Mouse (Mus musculus): ENCODE results near the gene Gabbr2. TPM values are rescaled to one million over a fixed set of nuclear protein-coding genes. Genes with fewer than 3 reads are reported as not detected.
"Not testable (repeated sequence)": the region's sequence is repeated elsewhere in the genome, so short reads cannot be mapped to it uniquely, and the experiment has no call there.

The Gabbr2 gene
- total and polyA plus RNA-seq, 3 experiments: not detected

DNA sequence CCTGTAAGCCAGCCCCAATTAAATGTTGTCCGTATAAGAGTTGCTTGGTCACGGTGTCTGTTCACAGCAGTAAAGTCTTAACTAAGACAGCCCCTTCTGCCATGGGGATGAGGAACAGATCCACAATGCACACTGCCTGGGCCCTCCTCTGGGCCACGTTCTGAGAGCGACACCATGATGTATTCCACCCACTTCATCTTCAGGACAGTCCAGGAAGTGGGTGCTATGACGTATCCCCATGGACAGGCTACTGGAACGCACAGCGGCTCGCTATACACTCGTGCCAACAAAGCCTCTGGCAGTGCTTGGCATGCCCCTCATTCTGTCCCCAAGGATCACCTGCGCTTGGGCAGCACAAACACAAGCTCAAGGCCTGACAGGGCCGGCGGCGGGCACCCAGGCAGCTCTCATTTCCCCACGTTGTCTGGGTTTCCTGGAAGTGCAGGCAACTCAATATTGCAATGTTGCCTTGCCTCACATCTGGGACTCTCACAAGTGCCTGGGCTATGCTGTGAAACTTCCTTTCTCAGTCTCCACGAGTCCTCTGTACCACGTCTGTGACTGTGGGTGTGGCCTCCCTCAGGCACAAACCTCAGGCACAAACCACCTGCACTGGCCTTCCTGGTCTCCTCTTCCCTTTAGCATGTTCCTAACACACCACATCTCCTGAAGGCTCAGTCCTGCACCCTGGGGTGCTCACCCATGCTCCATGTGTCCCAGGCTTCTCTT is 355.8 kb downstream of the Gabbr2 start:
- H3K4me1 ChIP-seq (ENCODE audit: control insufficient read depth in 1 of 2, insufficient read depth in 2 of 2): peaks cover 17 to 20% of the 10 kb centered on the region in 2 experiments
- H3K27ac ChIP-seq (ENCODE audit: insufficient read depth, low read depth): no peak overlapping the region
- H3K27me3 ChIP-seq (replicated peaks): no peaks in the 10 kb centered on the region
- H3K79me2 ChIP-seq (replicated peaks; ENCODE audit: control insufficient read depth, extremely low read depth, insufficient read depth, poor library complexity, severe bottlenecking): no peaks in the 10 kb centered on the region
- no peaks in the 10 kb centered on the region for H3K36me3 ChIP-seq (replicated peaks in 1 of 2; ENCODE audit: control insufficient read depth in 1 of 2, insufficient read depth in 1 of 2, low read length in 1 of 2)
- no peak for DNase-seq (ENCODE audit: extremely low read depth)
- H3K9me3 ChIP-seq (replicated peaks; ENCODE audit: low read length): no peaks in the 10 kb centered on the region
- H3K4me2 ChIP-seq (ENCODE audit: insufficient read depth, low read depth, poor library complexity, severe bottlenecking): no peak overlapping the region
- dilution Hi-C loops (cut with MboI; ENCODE audit: extremely low pct_ligation_motif_present, extremely low pct_unique_long_range_greater_than_20kb, low sequenced_read_pairs): no loop called here
- no peak overlapping the region for H3K9ac ChIP-seq (ENCODE audit: insufficient read depth, low read depth)
- in situ Hi-C loops (cut with MboI; ENCODE audit: low pct_ligation_motif_present, low pct_unique_long_range_greater_than_20kb, low sequenced_read_pairs): no loop called here
- H3K4me3 ChIP-seq (replicated peaks in 1 of 3; ENCODE audit: low read depth in 2 of 3, low read length in 2 of 3, poor library complexity in 1 of 3): no peak overlapping the region
- TF ChIP-seq NELFE (IDR thresholded peaks at IDR 0.05; ENCODE audit: low read depth, low read length) (no peak), ZC3H11A (IDR thresholded peaks at IDR 0.05; ENCODE audit: low read depth, low read length) (no peak), ETS1 (conservative IDR thresholded peaks at IDR 0.05; ENCODE audit: low read depth, low read length) (no peak), USF2 (conservative IDR thresholded peaks at IDR 0.05; ENCODE audit: low read depth, low read length) (no peak), MAX (IDR thresholded peaks at IDR 0.05; ENCODE audit: low read length) (no peak), GABPA (IDR thresholded peaks at IDR 0.05; ENCODE audit: insufficient replicate concordance, low read depth, low read length) (no peak), ZKSCAN1 (IDR thresholded peaks at IDR 0.05; ENCODE audit: borderline replicate concordance, low read depth, low read length) (no peak), MEF2A (IDR thresholded peaks at IDR 0.05; ENCODE audit: borderline replicate concordance, low read depth, low read length) (no peak), SIN3A (IDR thresholded peaks at IDR 0.05; ENCODE audit: low read length) (no peak)

- Histone ChIP-seq H3K36me3 (replicated peaks in 1 of 2; ENCODE audit: control insufficient read depth in 1 of 2, insufficient read depth in 1 of 2, low read length in 1 of 2) (no peaks in the 10 kb centered on the region), H3K9ac (ENCODE audit: insufficient read depth, low read depth) (no peak overlapping the region), H3K4me1 (ENCODE audit: control insufficient read depth in 1 of 2, insufficient read depth in 2 of 2) (peaks cover 17 to 28% of the 10 kb centered on the region in 2 experiments), H3K4me3 (replicated peaks in 1 of 3; ENCODE audit: low read depth in 2 of 3, low read length in 2 of 3, poor library complexity in 1 of 3) (no peak overlapping the region), H3K4me2 (ENCODE audit: insufficient read depth, low read depth, poor library complexity, severe bottlenecking) (no peak overlapping the region), H3K9me3 (replicated peaks; ENCODE audit: low read length) (no peaks in the 10 kb centered on the region), H3K27me3 (replicated peaks) (no peaks in the 10 kb centered on the region), H3K27ac (ENCODE audit: insufficient read depth, low read depth) (no peak overlapping the region), H3K79me2 (replicated peaks; ENCODE audit: control insufficient read depth, extremely low read depth, insufficient read depth, poor library complexity, severe bottlenecking) (no peaks in the 10 kb centered on the region)
- TF ChIP-seq IRF4 (IDR thresholded peaks at IDR 0.05; ENCODE audit: low read depth, low read length) (peak; percentile 91), GABPA (IDR thresholded peaks at IDR 0.05; ENCODE audit: insufficient replicate concordance, low read depth, low read length) (no peak), EP300 (IDR thresholded peaks at IDR 0.05; ENCODE audit: low read length) (0 out of 2 replicates have a peak, but pooled peaks have one; percentile 48), POLR2AphosphoS2 (IDR thresholded peaks at IDR 0.05; ENCODE audit: low read depth, low read length) (no peak), JUN (IDR thresholded peaks at IDR 0.05; ENCODE audit: insufficient read depth, low read depth, low read length) (peak; percentile 47), CHD2 (IDR thresholded peaks at IDR 0.05; ENCODE audit: low read length) (peak; percentile 69), JUND (conservative IDR thresholded peaks at IDR 0.05; ENCODE audit: low read depth, low read length) (peak; percentile 87)
- dilution Hi-C loops (cut with MboI; ENCODE audit: extremely low pct_ligation_motif_present, extremely low pct_unique_long_range_greater_than_20kb, low sequenced_read_pairs): no loop called here
- in situ Hi-C loops (cut with MboI; ENCODE audit: low pct_ligation_motif_present, low pct_unique_long_range_greater_than_20kb, low sequenced_read_pairs): no loop called here
- DNase-seq (ENCODE audit: extremely low read depth): no peak
Observed at GRCm38 (mm10) chr4:46634881-46635280, 356.8 kb downstream of the Gabbr2 start.

- DNase-seq (ENCODE audit: extremely low read depth); H3K79me2 ChIP-seq (replicated peaks; ENCODE audit: control insufficient read depth, extremely low read depth, insufficient read depth, poor library complexity, severe bottlenecking); dilution Hi-C loops (cut with MboI; ENCODE audit: extremely low pct_ligation_motif_present, extremely low pct_unique_long_range_greater_than_20kb, low sequenced_read_pairs): not testable (repeated sequence)
Observed at GRCm38 (mm10) chr4:46633565-46633964, 358.1 kb downstream of the Gabbr2 start.

More at GRCm38 (mm10) chr4:46633565-46633964, 358.1 kb downstream of the Gabbr2 start:
- H3K4me3 ChIP-seq (replicated peaks in 1 of 3; ENCODE audit: low read depth in 2 of 3, low read length in 2 of 3, poor library complexity in 1 of 3); H3K4me2 ChIP-seq (ENCODE audit: insufficient read depth, low read depth, poor library complexity, severe bottlenecking); H3K36me3 ChIP-seq (replicated peaks in 1 of 2; ENCODE audit: control insufficient read depth in 1 of 2, insufficient read depth in 1 of 2, low read length in 1 of 2); H3K9me3 ChIP-seq (replicated peaks; ENCODE audit: low read length); H3K27ac ChIP-seq (ENCODE audit: insufficient read depth, low read depth); H3K27me3 ChIP-seq (replicated peaks); in situ Hi-C loops (cut with MboI; ENCODE audit: low pct_ligation_motif_present, low pct_unique_long_range_greater_than_20kb, low sequenced_read_pairs); H3K9ac ChIP-seq (ENCODE audit: insufficient read depth, low read depth): not testable (repeated sequence)
- peaks cover 17 to 30% of the 10 kb centered on the region in 2 experiments for H3K4me1 ChIP-seq (ENCODE audit: control insufficient read depth in 1 of 2, insufficient read depth in 2 of 2)
